Mouse (Mus musculus) midbrain, postnatal 0 days (tissue): Measurements from ENCODE around the gene Cyp4f15. TPM values are rescaled to one million over a fixed set of nuclear protein-coding genes. Genes with fewer than 3 reads are reported as not detected.
A peak's percentile ranks its signal among the peaks of the same experiment; 100 is the strongest.

Experiments used
- ATAC-seq: fragments of 200-750 bp; cut with Nextera tagmentation; 2 replicates; pipeline ENCODE4 v1.8.0; 2017; ENCODE audit warnings: moderate number of reproducible peaks, mild to moderate bottlenecking, moderate TSS enrichment, moderate library complexity; ENCODE audit not compliant: low FRiP score
- DNase-seq: peaks from one replicate; pipeline ENCODE4 v3.0.0-alpha.2; 2015; ENCODE audit warnings: low spot score
- H3K27ac ChIP-seq: fragments of 300-500 bp; sonication (generic); 2 replicates; pipeline ENCODE4 v1.5.1; 2014; ENCODE audit warnings: low read depth, mild to moderate bottlenecking, low read length, mixed read lengths
- H3K27me3 ChIP-seq: fragments of 300-500 bp; sonication (generic); 2 replicates; pipeline ENCODE4 v1.6.1; 2014; ENCODE audit warnings: low read length, control low read depth, mixed read lengths; ENCODE audit not compliant: insufficient read depth
- H3K36me3 ChIP-seq: fragments of 300-500 bp; sonication (generic); 2 replicates; pipeline ENCODE4 v1.6.1; 2014; ENCODE audit warnings: low read length, control low read depth, mixed read lengths; ENCODE audit not compliant: insufficient read depth
- H3K4me1 ChIP-seq: fragments of 300-500 bp; sonication (generic); 2 replicates; pipeline ENCODE4 v1.6.1; 2014; ENCODE audit warnings: mild to moderate bottlenecking, control low read depth, antibody characterized with exemption, low read length, mixed read lengths; ENCODE audit not compliant: insufficient read depth
- H3K4me2 ChIP-seq: fragments of 300-500 bp; sonication (generic); 2 replicates; pipeline ENCODE4 v1.6.1; 2014; ENCODE audit warnings: low read depth, mild to moderate bottlenecking, low read length, mixed read lengths; ENCODE audit not compliant: poor library complexity, severe bottlenecking
- H3K4me3 ChIP-seq: fragments of 300-500 bp; sonication (generic); 2 replicates; pipeline ENCODE4 v1.5.1; 2014; ENCODE audit warnings: low read depth, mild to moderate bottlenecking, low read length, moderate library complexity
- H3K9ac ChIP-seq: fragments of 300-500 bp; sonication (generic); replicated peaks from 2 replicates; pipeline ENCODE4 v1.6.1; 2014; ENCODE audit warnings: mild to moderate bottlenecking, low read length, moderate library complexity, mixed read lengths; ENCODE audit not compliant: poor library complexity, severe bottlenecking
- H3K9me3 ChIP-seq: fragments of 300-500 bp; sonication (generic); 2 replicates; pipeline ENCODE4 v1.6.1; 2016; ENCODE audit warnings: low read length, control low read depth
- CTCF ChIP-seq: IDR thresholded peaks from 2 replicates; pipeline ENCODE4 v1.5.1; 2016; ENCODE audit warnings: antibody characterized with exemption, mild to moderate bottlenecking
- WGBS: fragments of 180-500 bp; shearing (Covaris S2); extraction: QIAGEN DNeasy Blood & Tissue Kit; methylation state at CpG from one replicate; pipeline ENCODE4 v1.1.7; 2014; 5-methylcytosine and 5-hydroxymethylcytosine counted together
- polyA plus RNA-seq: library from polyadenylated mRNA; unstranded; fragments of >200 nt; fragmentation: Nextera tagmentation; extraction: Ambion mirVana; gene quantifications from 2 replicates; pipeline ENCODE4 v1.2.1, GENCODE M21; 2015
- total RNA-seq: library from RNA; depleted of rRNA; stranded (reverse); fragments of >200 nt; gene quantifications from 2 replicates; pipeline ENCODE4 v1.2.3, GENCODE M21; 2014

Cyp4f15 gene
- total and polyA plus RNA-seq, 2 experiments from 2014 or later: 2.0 to 22.3 TPM

GRCm38 (mm10) chr17:32658246-32658645, 27.2 kb upstream of the Cyp4f15 start:
- no peaks in the 10 kb centered on the region for H3K9me3 ChIP-seq
- H3K27me3 ChIP-seq: no peaks in the 10 kb centered on the region
- no peak overlapping the region for H3K27ac ChIP-seq
- H3K9ac ChIP-seq: no peak overlapping the region
- no peak overlapping the region for H3K4me3 ChIP-seq
- H3K36me3 ChIP-seq: no peaks in the 10 kb centered on the region
- no peak for TF ChIP-seq CTCF
- no peak overlapping the region for H3K4me2 ChIP-seq
- DNase-seq (no peak), ATAC-seq (no peak)
- no peaks in the 10 kb centered on the region for H3K4me1 ChIP-seq
- WGBS: 81% methylated on average over 1 of the region's 1 CpGs

- DNase-seq (peak; percentile 67), ATAC-seq (no peak)
- no peaks in the 10 kb centered on the region for H3K9me3 ChIP-seq
- H3K27me3 ChIP-seq: no peaks in the 10 kb centered on the region
- no peaks in the 10 kb centered on the region for H3K36me3 ChIP-seq
- H3K9ac ChIP-seq: no peak within 1 kb of the TSS
- H3K4me3 ChIP-seq: no peak within 1 kb of the TSS
- no peak within 1 kb of the TSS for H3K4me2 ChIP-seq
- no peaks in the 10 kb centered on the region for H3K4me1 ChIP-seq
- no peak for TF ChIP-seq CTCF
- 66% methylated on average over 2 of the region's 2 CpGs for WGBS
- no peak within 1 kb of the TSS for H3K27ac ChIP-seq
Measured at GRCm38 (mm10) chr17:32658712-32659111, 26.7 kb upstream of the Cyp4f15 start, which contains the start of gene Cyp4f40. TSS of gene Cyp4f40 (plus strand) at chr17:32658900.

GRCm38 (mm10) chr17:32673976-32674375, 11.5 kb upstream of the Cyp4f15 start:
- TF ChIP-seq CTCF: no peak
- Histone ChIP-seq H3K9me3 (no peaks in the 10 kb centered on the region), H3K4me2 (no peak overlapping the region), H3K9ac (no peak overlapping the region), H3K4me3 (no peak overlapping the region), H3K36me3 (no peaks in the 10 kb centered on the region), H3K4me1 (no peaks in the 10 kb centered on the region), H3K27ac (no peak overlapping the region), H3K27me3 (0 out of 2 replicates have a peak, but pooled peaks cover 3% of the 10 kb centered on the region)
- no peak for DNase-seq
- 62% methylated on average over 7 of the region's 7 CpGs for WGBS
- no peak for ATAC-seq

- Histone ChIP-seq H3K27ac (no peak overlapping the region), H3K9ac (no peak overlapping the region), H3K4me1 (no peaks in the 10 kb centered on the region), H3K27me3 (0 out of 2 replicates have a peak, but pooled peaks cover 3% of the 10 kb centered on the region), H3K36me3 (no peaks in the 10 kb centered on the region), H3K4me2 (peak overlapping the region; percentile 22), H3K4me3 (no peak overlapping the region), H3K9me3 (no peaks in the 10 kb centered on the region)
- ATAC-seq: peak; percentile 60; the same call in 1 of the 2 replicates
- WGBS: 32% methylated on average over 21 of the region's 21 CpGs
- no peak for TF ChIP-seq CTCF
- peak; percentile 3 for DNase-seq
Measured at GRCm38 (mm10) chr17:32676040-32676635, 9.3 kb upstream of the Cyp4f15 start.

GRCm38 (mm10) chr17:32680404-32680803, 5.0 kb upstream of the Cyp4f15 start:
- ATAC-seq (no peak), DNase-seq (peak; percentile 67)
- no peaks in the 10 kb centered on the region for H3K9me3 ChIP-seq
- H3K36me3 ChIP-seq: no peaks in the 10 kb centered on the region
- no peak overlapping the region for H3K27ac ChIP-seq
- no peaks in the 10 kb centered on the region for H3K4me1 ChIP-seq
- no peak overlapping the region for H3K4me2 ChIP-seq
- WGBS: 14% methylated on average over 2 of the region's 2 CpGs
- H3K9ac ChIP-seq: no peak overlapping the region
- TF ChIP-seq CTCF: peak; percentile 84
- H3K27me3 ChIP-seq: no peaks in the 10 kb centered on the region
- no peak overlapping the region for H3K4me3 ChIP-seq

GRCm38 (mm10) chr17:32686722-32687121, 1.3 kb downstream of the Cyp4f15 start:
- 98% methylated on average over 5 of the region's 5 CpGs for WGBS
- H3K4me2 ChIP-seq: no peak overlapping the region
- no peak overlapping the region for H3K9ac ChIP-seq
- DNase-seq: no peak
- H3K36me3 ChIP-seq: no peaks in the 10 kb centered on the region
- H3K27me3 ChIP-seq: no peaks in the 10 kb centered on the region
- no peak overlapping the region for H3K27ac ChIP-seq
- no peaks in the 10 kb centered on the region for H3K9me3 ChIP-seq
- TF ChIP-seq CTCF: no peak
- no peak for ATAC-seq
- H3K4me3 ChIP-seq: no peak overlapping the region
- H3K4me1 ChIP-seq: no peaks in the 10 kb centered on the region
